Mouse (Mus musculus) neural tube, postnatal 0 days (tissue): ENCODE results near the gene Clca2. TPM values are rescaled to one million over a fixed set of nuclear protein-coding genes. Genes with fewer than 3 reads are reported as not detected.

Source experiments
- polyA plus RNA-seq: library from polyadenylated mRNA; unstranded; fragments of >200 nt; fragmentation: Nextera tagmentation; extraction: Ambion mirVana; gene quantifications from 2 replicates; pipeline ENCODE4 v1.2.1, GENCODE M21; 2015

Gene Clca2
- polyA plus RNA-seq = not detected in 2 replicates

DNA sequence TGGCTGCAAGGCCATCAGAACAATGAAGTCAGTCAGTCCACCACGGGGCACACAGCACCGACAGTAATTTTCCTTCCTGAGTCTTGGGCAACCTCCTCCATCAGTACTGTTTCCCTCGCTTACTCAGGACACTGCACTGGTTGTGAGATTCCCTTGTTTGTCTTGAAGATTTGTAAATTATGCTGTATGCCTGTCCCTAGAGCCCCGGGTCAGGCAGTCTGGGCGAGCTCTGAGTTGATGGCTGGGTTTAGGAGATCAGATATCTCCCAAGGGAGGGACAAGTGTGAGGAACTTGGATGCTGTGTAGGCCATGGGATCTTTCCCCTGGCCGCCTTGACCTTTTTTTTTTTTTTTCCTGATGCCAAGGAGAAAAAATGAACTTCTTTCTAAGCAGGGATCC is at the start of gene Clca2:
Gene Clca2, minus strand, starts transcription at position 153 of the 400 bp plus-strand sequence.

GRCm38 (mm10) chr3:145118254-145119001 is 19.2 kb upstream of the Clca2 start, which contains the start of gene Odf2l:
Odf2l (plus strand) TSS chr3:145118588.

DNA sequence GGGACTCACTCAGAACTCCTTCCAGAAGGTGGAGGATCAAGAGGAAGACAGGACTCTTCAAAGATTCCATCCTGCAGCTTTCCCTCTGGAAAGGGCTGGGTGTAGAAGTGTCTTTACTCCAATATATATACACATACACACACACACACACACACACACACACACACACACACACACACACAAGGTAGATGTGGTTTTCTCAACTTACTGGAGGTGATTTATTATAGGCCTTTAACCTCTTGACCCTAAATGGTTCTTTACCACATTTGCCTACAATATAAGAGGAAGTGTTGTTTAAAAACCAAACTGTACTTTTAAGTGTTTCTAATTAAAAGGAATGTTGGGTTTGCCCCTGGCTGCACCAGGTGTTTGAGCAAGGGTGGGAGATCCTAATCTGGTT is 66.6 kb downstream of the Clca2 start, which contains the start of gene Clca1:
Gene Clca1, minus strand, starts transcription at position 101 of the 400 bp plus-strand sequence.

Other genes starting within 250 kb of the Clca2 start
- gene Clca4b, start 166.9 kb downstream of the Clca2 start, polyA plus RNA-seq = not detected in 2 replicates
- not detected in 2 replicates for gene Clca4a, start 124.4 kb downstream of the Clca2 start, polyA plus RNA-seq
- not detected in 2 replicates for gene Clca1, start 66.7 kb downstream of the Clca2 start, polyA plus RNA-seq
- gene Odf2l, start 19.1 kb upstream of the Clca2 start, polyA plus RNA-seq = 9.1 and 9.5 TPM in 2 replicates
- gene Col24a1, start 193.0 kb upstream of the Clca2 start, polyA plus RNA-seq = 1.3 and 1.9 TPM in 2 replicates